ENCODE assay signal across 8 mouse cellular contexts in the genomic region with DNA sequence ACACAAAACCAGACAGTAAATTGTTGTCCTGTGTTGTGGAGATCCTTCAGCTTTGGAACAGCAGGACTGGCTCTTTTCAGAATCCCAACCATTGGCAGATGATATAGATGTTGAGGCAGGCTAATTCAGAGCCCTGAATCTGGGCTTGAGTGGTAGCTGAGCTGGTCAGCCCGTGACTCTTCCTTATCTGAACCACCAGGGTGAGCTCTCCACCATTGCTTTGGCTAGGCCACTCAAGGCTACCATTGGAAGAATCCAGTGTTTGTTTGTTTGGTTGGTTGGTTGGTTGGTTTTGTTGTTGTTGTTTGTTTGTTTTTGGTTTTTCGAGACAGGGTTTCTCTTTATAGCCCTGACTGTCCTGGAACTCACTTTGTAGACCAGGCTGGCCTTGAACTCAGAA. TPM values are rescaled to one million over a fixed set of nuclear protein-coding genes. Genes with fewer than 3 reads are reported as not detected.
DNase-seq lines count a peak whose midpoint lies in the region; ATAC-seq and TF ChIP-seq lines count a peak whose summit lies in the region.

No protein-coding gene starts in this region.

- no peaks in the 10 kb centered on the region for H3K9me3 ChIP-seq in hindbrain, postnatal 0 days (ENCODE audit: low read length)
- no peaks in the 10 kb centered on the region for H3K9me3 ChIP-seq in hindbrain, embryonic 12.5 days (replicated peaks)
- H3K9me3 ChIP-seq in ES-E14 (ENCODE audit: control insufficient read depth, insufficient read depth, low read depth, low read length), result no peaks in the 10 kb centered on the region
- H3K9me3 ChIP-seq in midbrain, embryonic 13.5 days, result no peaks in the 10 kb centered on the region

- H3K4me1 ChIP-seq in hindbrain, postnatal 0 days (ENCODE audit: insufficient read depth, low read length), result no peaks in the 10 kb centered on the region
- H3K4me1 ChIP-seq in hindbrain, embryonic 12.5 days, result no peaks in the 10 kb centered on the region
- no peaks in the 10 kb centered on the region for H3K4me1 ChIP-seq in ES-E14 (ENCODE audit: control insufficient read depth in 2 of 2, insufficient read depth in 2 of 2, low read length in 2 of 2, poor library complexity in 1 of 2)
- H3K4me1 ChIP-seq in midbrain, embryonic 13.5 days (replicated peaks), result no peaks in the 10 kb centered on the region

- no peak overlapping the region for H3K27ac ChIP-seq in hindbrain, postnatal 0 days
- no peak overlapping the region for H3K27ac ChIP-seq in hindbrain, embryonic 12.5 days
- H3K27ac ChIP-seq in ES-E14 (ENCODE audit: insufficient read depth, low read depth, low read length, poor library complexity, severe bottlenecking), result no peak overlapping the region
- H3K27ac ChIP-seq in midbrain, embryonic 13.5 days, result no peak overlapping the region

- TF ChIP-seq CTCF in hindbrain, postnatal 0 days (IDR thresholded peaks at IDR 0.05; ENCODE audit: low read depth), result peak; percentile 47

- in situ Hi-C loops in ES-E14 (cut with MboI; ENCODE audit: low sequenced_read_pairs in 2 of 2, unreplicated experiment in 2 of 2), result no loop called here

- no peak overlapping the region for H3K4me3 ChIP-seq in hindbrain, postnatal 0 days (ENCODE audit: low read length)
- no peak overlapping the region for H3K4me3 ChIP-seq in hindbrain, embryonic 12.5 days
- H3K4me3 ChIP-seq in ES-E14 (ENCODE audit: insufficient read depth in 1 of 2, low read depth in 1 of 2, low read length in 2 of 2, poor library complexity in 1 of 2, severe bottlenecking in 1 of 2), result no peak overlapping the region
- no peak overlapping the region for H3K4me3 ChIP-seq in midbrain, embryonic 13.5 days (replicated peaks)

- whole genome bisulfite sequencing in hindbrain, postnatal 0 days, result 75% methylated on average over 2 of the region's 2 CpGs
- 80% methylated on average over 2 of the region's 2 CpGs for WGBS in hindbrain, embryonic 12.5 days
- 81% methylated on average over 2 of the region's 2 CpGs for WGBS in midbrain, embryonic 13.5 days

- no peak overlapping the region for H3K9ac ChIP-seq in hindbrain, postnatal 0 days (replicated peaks; ENCODE audit: low read length)
- H3K9ac ChIP-seq in hindbrain, embryonic 12.5 days, result no peak overlapping the region
- H3K9ac ChIP-seq in ES-E14 (ENCODE audit: insufficient read depth, low read depth, low read length, poor library complexity, severe bottlenecking), result no peak overlapping the region
- no peak overlapping the region for H3K9ac ChIP-seq in midbrain, embryonic 13.5 days (replicated peaks)

- no peak for DNase-seq in hindbrain, postnatal 0 days (ENCODE audit: low spot score)
- DNase-seq in ES-E14 (ENCODE audit: low read depth, low spot score), result peak; percentile 4
- DNase-seq in ovary, adult 18-20 months (ENCODE audit: low spot score), result no peak
- no peak for DNase-seq in gastrocnemius, adult 8-10 months (ENCODE audit: low spot score in 2 of 2)

- no peak for ATAC-seq in hindbrain, postnatal 0 days
- ATAC-seq in hindbrain, embryonic 12.5 days (ENCODE audit: low FRiP score), result no peak
- peak; percentile 76 for ATAC-seq in granulocyte monocyte progenitor cell, adult 5-6 weeks (replicated peaks; ENCODE audit: poor library complexity, severe bottlenecking)
- peak; percentile 91 for ATAC-seq in megakaryocyte, adult 5-6 weeks (ENCODE audit: poor library complexity, severe bottlenecking)
- no peak for ATAC-seq in midbrain, embryonic 13.5 days

- H3K4me2 ChIP-seq in hindbrain, postnatal 0 days (ENCODE audit: low read depth, low read length), result no peak overlapping the region
- H3K4me2 ChIP-seq in hindbrain, embryonic 12.5 days (replicated peaks), result no peak overlapping the region
- no peak overlapping the region for H3K4me2 ChIP-seq in midbrain, embryonic 13.5 days (replicated peaks)

- H3K27me3 ChIP-seq in hindbrain, postnatal 0 days (ENCODE audit: insufficient read depth, low read length), result no peaks in the 10 kb centered on the region
- H3K27me3 ChIP-seq in hindbrain, embryonic 12.5 days, result no peaks in the 10 kb centered on the region
- H3K27me3 ChIP-seq in midbrain, embryonic 13.5 days, result no peaks in the 10 kb centered on the region

- peaks cover 10% of the 10 kb centered on the region; the same call in 1 of the 2 replicates for H3K36me3 ChIP-seq in hindbrain, postnatal 0 days (ENCODE audit: insufficient read depth, low read length)
- H3K36me3 ChIP-seq in hindbrain, embryonic 12.5 days, result peaks cover 4% of the 10 kb centered on the region; the same call in 1 of the 2 replicates
- H3K36me3 ChIP-seq in ES-E14 (ENCODE audit: control insufficient read depth, insufficient read depth, low read length, poor library complexity, severe bottlenecking), result no peaks in the 10 kb centered on the region
- peaks cover 17% of the 10 kb centered on the region for H3K36me3 ChIP-seq in midbrain, embryonic 13.5 days

TF ChIP-seq in ES-E14, 5 proteins besides CTCF, POLR2A, EP300 and RAD21:
- TF ChIP-seq CHD2 (IDR thresholded peaks at IDR 0.05; ENCODE audit: low read depth, low read length) (no peak), MAFK (IDR thresholded peaks at IDR 0.05; ENCODE audit: insufficient read depth, low read depth, low read length) (no peak), ZC3H11A (IDR thresholded peaks at IDR 0.05; ENCODE audit: borderline replicate concordance, low read depth, low read length) (no peak), HCFC1 (IDR thresholded peaks at IDR 0.05; ENCODE audit: borderline replicate concordance, insufficient read depth, low read length) (no peak), ZNF384 (IDR thresholded peaks at IDR 0.05; ENCODE audit: low read depth, low read length) (no peak)

RNA-seq across cellular contexts. Expression of a gene that starts 41.0 kb away (rescaled TPM):
- 82.3 and 88.6 TPM in 2 replicates for total RNA-seq in hindbrain, postnatal 0 days (2014; rRNA removed)
- polyA plus RNA-seq in hindbrain, postnatal 0 days (2015; fragmentation: Nextera tagmentation; extraction: Ambion mirVana), result 70.5 and 76.8 TPM in 2 replicates
- 54.5 and 58.7 TPM in 2 replicates for polyA plus RNA-seq in hindbrain, embryonic 12.5 days (2016; fragmentation: Nextera tagmentation; extraction: Ambion mirVana)
- 10.3 and 13.6 TPM in 2 replicates for total RNA-seq in ES-E14 (2012; rRNA removed)
- 22.8 and 23.1 TPM in 2 replicates for total RNA-seq in granulocyte monocyte progenitor cell, adult 5-6 weeks (2014; fragmentation: Nextera tagmentation)
- total RNA-seq in granulocyte monocyte progenitor cell, adult 5-6 weeks (2017), result 31.0 and 44.0 TPM in 2 replicates
- 26.0 and 29.7 TPM in 2 replicates for total RNA-seq in megakaryocyte, adult 5-6 weeks (2015)
- 26.3 and 28.7 TPM in 2 replicates for total RNA-seq in megakaryocyte, adult 5-6 weeks (2017)
- total RNA-seq in gastrocnemius, adult 8-10 months (2022), result 10 to 100 TPM in 2 of 4 experiments, 1 to 10 TPM in 2; 9.4 to 10.5 (median 9.7) TPM
- 80.1 and 89.0 TPM in 2 replicates for polyA plus RNA-seq in midbrain, embryonic 13.5 days (2015; fragmentation: Nextera tagmentation; extraction: Ambion mirVana)

RNA-seq across cellular contexts. Expression of a gene that starts 51.5 kb away (rescaled TPM):
- 14.7 and 16.8 TPM in 2 replicates for total RNA-seq in hindbrain, postnatal 0 days (2014; rRNA removed)
- polyA plus RNA-seq in hindbrain, postnatal 0 days (2015; fragmentation: Nextera tagmentation; extraction: Ambion mirVana), result 15.0 and 16.1 TPM in 2 replicates
- 15.9 and 16.1 TPM in 2 replicates for polyA plus RNA-seq in hindbrain, embryonic 12.5 days (2016; fragmentation: Nextera tagmentation; extraction: Ambion mirVana)
- total RNA-seq in ES-E14 (2012; rRNA removed), result 4.0 and 6.0 TPM in 2 replicates
- total RNA-seq in granulocyte monocyte progenitor cell, adult 5-6 weeks (2014; fragmentation: Nextera tagmentation), result 7.5 and 7.7 TPM in 2 replicates
- total RNA-seq in granulocyte monocyte progenitor cell, adult 5-6 weeks (2017), result 16.3 and 17.7 TPM in 2 replicates
- 3.5 and 3.6 TPM in 2 replicates for total RNA-seq in megakaryocyte, adult 5-6 weeks (2015)
- total RNA-seq in megakaryocyte, adult 5-6 weeks (2017), result 7.9 and 9.1 TPM in 2 replicates
- 10 to 100 TPM; 10.2 to 11.1 (median 10.8) TPM for total RNA-seq in gastrocnemius, adult 8-10 months (2022)
- polyA plus RNA-seq in midbrain, embryonic 13.5 days (2015; fragmentation: Nextera tagmentation; extraction: Ambion mirVana), result 14.5 and 14.9 TPM in 2 replicates

Comparison
In these comparisons a context has a peak if more than half of its experiments do, and no peak if none do; other contexts are left out.
1. ATAC-seq: peak in granulocyte monocyte progenitor cell, adult 5-6 weeks (single experiment) and megakaryocyte, adult 5-6 weeks (single experiment); none in hindbrain, postnatal 0 days (single experiment), hindbrain, embryonic 12.5 days (single experiment) and midbrain, embryonic 13.5 days (single experiment).